Mouse (Mus musculus): ENCODE measurements around the gene AI854703. TPM values are rescaled to one million over a fixed set of nuclear protein-coding genes. Genes with fewer than 3 reads are reported as not detected.

Gene AI854703
- total RNA-seq (2021), result 1 to 10 TPM; 2.1 to 3.3 TPM
- long read RNA-seq, experiment 1, partial matches to known transcripts, result 0 of 2 reads
- long read RNA-seq, experiment 1, other reads (novel, unspliced or antisense), result 2 of 2 reads
- long read RNA-seq, experiment 2, partial matches to known transcripts, result 3 of 6 reads
- long read RNA-seq, experiment 2, other reads (novel, unspliced or antisense), result 1 of 6 reads

GRCm38 (mm10) chr6:48626464-48626863 is at the start of gene AI854703:
TSS of gene AI854703 (plus strand) at chr6:48626764.
- DNase-seq (ENCODE audit: low spot score in 2 of 2), result no peak

- no peak for DNase-seq (ENCODE audit: low spot score in 2 of 2)
These were observed 47.8 kb upstream of the AI854703 start for GRCm38 (mm10) chr6:48578736-48579135.

GRCm38 (mm10) chr6:48579215-48579648 is 47.3 kb upstream of the AI854703 start:
- no peak for DNase-seq (ENCODE audit: low spot score in 2 of 2)

GRCm38 (mm10) chr6:48581257-48581656 is 45.3 kb upstream of the AI854703 start:
- no peak for DNase-seq (ENCODE audit: low spot score in 2 of 2)

GRCm38 (mm10) chr6:48582037-48582436 is 44.5 kb upstream of the AI854703 start:
- DNase-seq (ENCODE audit: low spot score in 2 of 2), result no peak

GRCm38 (mm10) chr6:48589194-48589750 is 37.3 kb upstream of the AI854703 start, which contains the start of gene Gm45021:
TSS of gene Gm45021 (plus strand) at chr6:48589610.
- no peak for DNase-seq (ENCODE audit: low spot score in 2 of 2)

GRCm38 (mm10) chr6:48591221-48591845 is 35.2 kb upstream of the AI854703 start:
- DNase-seq (ENCODE audit: low spot score in 2 of 2), result no peak

GRCm38 (mm10) chr6:48591871-48592270 is 34.7 kb upstream of the AI854703 start:
- DNase-seq (ENCODE audit: low spot score in 2 of 2), result no peak

GRCm38 (mm10) chr6:48593158-48594042 is 33.2 kb upstream of the AI854703 start, which contains the start of the genes Repin1 and Gm44965:
TSS of gene Repin1 (plus strand) at chr6:48593883.
TSS of gene Gm44965 (plus strand) at chr6:48593941.
- DNase-seq (ENCODE audit: low spot score in 2 of 2), result peak; percentile 88 to 92

- no peak for DNase-seq (ENCODE audit: low spot score in 2 of 2)
These were observed 32.4 kb upstream of the AI854703 start for GRCm38 (mm10) chr6:48594043-48594738.

GRCm38 (mm10) chr6:48595278-48595677 is 31.3 kb upstream of the AI854703 start:
- DNase-seq (ENCODE audit: low spot score in 2 of 2), result no peak

- DNase-seq (ENCODE audit: low spot score in 2 of 2), result no peak
These were observed 29.9 kb upstream of the AI854703 start for GRCm38 (mm10) chr6:48596545-48597232.

- no peak for DNase-seq (ENCODE audit: low spot score in 2 of 2)
These were observed 29.3 kb upstream of the AI854703 start for GRCm38 (mm10) chr6:48597233-48597625.

- DNase-seq (ENCODE audit: low spot score in 2 of 2), result no peak
These were observed 26.0 kb upstream of the AI854703 start for GRCm38 (mm10) chr6:48600594-48600993.

- DNase-seq (ENCODE audit: low spot score in 2 of 2), result peak; percentile 94 to 96
These were observed 25.1 kb upstream of the AI854703 start, which contains the start of gene Zfp775 for GRCm38 (mm10) chr6:48601271-48602079. TSS of gene Zfp775 (plus strand) at chr6:48602063.

- no peak for DNase-seq (ENCODE audit: low spot score in 2 of 2)
These were observed 24.4 kb upstream of the AI854703 start for GRCm38 (mm10) chr6:48602080-48602741.

GRCm38 (mm10) chr6:48608124-48608523 is 18.4 kb upstream of the AI854703 start:
- no peak for DNase-seq (ENCODE audit: low spot score in 2 of 2)

- DNase-seq (ENCODE audit: low spot score in 2 of 2), result no peak
These were observed 17.1 kb upstream of the AI854703 start for GRCm38 (mm10) chr6:48609512-48609911.

GRCm38 (mm10) chr6:48610657-48611056 is 15.9 kb upstream of the AI854703 start:
- DNase-seq (ENCODE audit: low spot score in 2 of 2), result no peak

Data from adrenal gland, postnatal 4 days (tissue).